Comparison of ENCODE assay signal across 8 mouse cellular contexts in genomic region chr11:70024151-70024514, GRCm38 (mm10). TPM values are rescaled to one million over a fixed set of nuclear protein-coding genes. Genes with fewer than 3 reads are reported as not detected.
DNase-seq lines count a peak whose midpoint lies in the region; ATAC-seq and TF ChIP-seq lines count a peak whose summit lies in the region.

No protein-coding gene starts in this region.

- no peaks in the 10 kb centered on the region for H3K27me3 ChIP-seq in lung, postnatal 0 days (replicated peaks; ENCODE audit: insufficient read depth, low read length)
- H3K27me3 ChIP-seq in liver, embryonic 14.5 days (ENCODE audit: control insufficient read depth, insufficient read depth, low read length), result peaks cover 27% of the 10 kb centered on the region

- WGBS in lung, postnatal 0 days, result 18% methylated on average over 6 of the region's 6 CpGs
- WGBS in liver, embryonic 14.5 days (ENCODE audit: insufficient replicate concordance), result 22% methylated on average over 6 of the region's 6 CpGs

- H3K27ac ChIP-seq in lung, postnatal 0 days (ENCODE audit: low read length), result no peak overlapping the region
- H3K27ac ChIP-seq in liver, embryonic 14.5 days, result no peak overlapping the region

- H3K9ac ChIP-seq in lung, postnatal 0 days (replicated peaks; ENCODE audit: low read depth), result no peak overlapping the region
- H3K9ac ChIP-seq in liver, embryonic 14.5 days (replicated peaks), result no peak overlapping the region

- no peak for TF ChIP-seq CTCF in lung, postnatal 0 days (IDR thresholded peaks at IDR 0.05)
- no peak for TF ChIP-seq CTCF in liver, embryonic 14.5 days (IDR thresholded peaks at IDR 0.05; ENCODE audit: low read depth)

- H3K4me2 ChIP-seq in lung, postnatal 0 days (replicated peaks; ENCODE audit: low read depth, low read length), result peak overlapping the region; percentile 40
- H3K4me2 ChIP-seq in liver, embryonic 14.5 days (ENCODE audit: low read depth), result peak overlapping the region; percentile 41

- DNase-seq in cerebellum, adult 9-10 months, result peak; percentile 48
- DNase-seq in cerebellum, postnatal 25 days, result no peak
- DNase-seq in lung, postnatal 0 days (ENCODE audit: low spot score), result no peak
- no peak for DNase-seq in lung, postnatal 14 days
- DNase-seq in liver, embryonic 14.5 days (ENCODE audit: low read depth in 3 of 3, low spot score in 3 of 3), result no peak
- no peak for DNase-seq in urinary bladder, postnatal 4 days (ENCODE audit: low spot score in 2 of 2)
- DNase-seq in gastrocnemius, adult 8-10 months (ENCODE audit: low spot score in 2 of 2), result no peak

- no peak for ATAC-seq in lung, postnatal 0 days
- ATAC-seq in liver, embryonic 14.5 days (ENCODE audit: insufficient read depth), result no peak
- ATAC-seq in CD4-positive, CD25-positive, alpha-beta regulatory T cell, adult 4 months, result no peak

- peak overlapping the region; percentile 6; the same call in 1 of the 2 replicates for H3K4me3 ChIP-seq in lung, postnatal 0 days (ENCODE audit: low read depth, low read length)
- H3K4me3 ChIP-seq in liver, embryonic 14.5 days (ENCODE audit: insufficient read depth in 1 of 2, low read depth in 2 of 2, low read length in 2 of 2), result no peak overlapping the region

- H3K4me1 ChIP-seq in lung, postnatal 0 days (ENCODE audit: insufficient read depth, low read depth, low read length), result peaks cover 10% of the 10 kb centered on the region; the same call in 1 of the 2 replicates
- H3K4me1 ChIP-seq in liver, embryonic 14.5 days (replicated peaks; ENCODE audit: control insufficient read depth in 2 of 2, insufficient read depth in 2 of 2, low read length in 1 of 2), result peaks cover 6 to 21% of the 10 kb centered on the region in 2 experiments

- no peaks in the 10 kb centered on the region for H3K36me3 ChIP-seq in lung, postnatal 0 days (ENCODE audit: insufficient read depth, low read length)
- no peaks in the 10 kb centered on the region for H3K36me3 ChIP-seq in liver, embryonic 14.5 days (replicated peaks; ENCODE audit: control insufficient read depth, insufficient read depth, low read depth)

- TF ChIP-seq EP300 in lung, postnatal 0 days (IDR thresholded peaks at IDR 0.05), result no peak
- TF ChIP-seq EP300 in liver, embryonic 14.5 days (IDR thresholded peaks at IDR 0.05; ENCODE audit: low read depth), result no peak

- H3K9me3 ChIP-seq in lung, postnatal 0 days (ENCODE audit: low read length), result no peaks in the 10 kb centered on the region
- no peaks in the 10 kb centered on the region for H3K9me3 ChIP-seq in liver, embryonic 14.5 days (ENCODE audit: control insufficient read depth, low read length)

RNA-seq across cellular contexts. Expression of gene Dlg4, which starts 7.4 kb away (rescaled TPM):
- polyA plus RNA-seq in lung, postnatal 0 days (2015; fragmentation: Nextera tagmentation; extraction: Ambion mirVana), result 2.0 and 2.1 TPM in 2 replicates
- 1.5 and 1.9 TPM in 2 replicates for polyA plus RNA-seq in liver, embryonic 14.5 days (2012; rRNA removed)
- polyA plus RNA-seq in liver, embryonic 14.5 days (2014; fragmentation: Nextera tagmentation; extraction: Ambion mirVana), result 0.33 and 0.54 TPM in 2 replicates
- polyA plus RNA-seq in CD4-positive, CD25-positive, alpha-beta regulatory T cell, adult 4 months (2017; shearing (Covaris generic)), result 10 to 100 TPM in 1 of 2 experiments, 1 to 10 TPM in 1; 9.4 to 17.1 TPM
- total RNA-seq in gastrocnemius, adult 8-10 months (2022), result 1 to 10 TPM; 3.3 to 6.9 (median 4.2) TPM

RNA-seq across cellular contexts. Expression of gene Acadvl, which starts 8.9 kb away (rescaled TPM):
- 92.0 and 95.2 TPM in 2 replicates for polyA plus RNA-seq in lung, postnatal 0 days (2015; fragmentation: Nextera tagmentation; extraction: Ambion mirVana)
- polyA plus RNA-seq in liver, embryonic 14.5 days (2012; rRNA removed), result 27.8 and 40.6 TPM in 2 replicates
- 84.1 and 98.1 TPM in 2 replicates for polyA plus RNA-seq in liver, embryonic 14.5 days (2014; fragmentation: Nextera tagmentation; extraction: Ambion mirVana)
- 100 to 1,000 TPM; 124 to 181 TPM for polyA plus RNA-seq in CD4-positive, CD25-positive, alpha-beta regulatory T cell, adult 4 months (2017; shearing (Covaris generic))
- total RNA-seq in gastrocnemius, adult 8-10 months (2022), result 100 to 1,000 TPM; 288 to 338 (median 299) TPM

RNA-seq across cellular contexts. Expression of gene Dvl2, which starts 23.7 kb away (rescaled TPM):
- polyA plus RNA-seq in lung, postnatal 0 days (2015; fragmentation: Nextera tagmentation; extraction: Ambion mirVana), result 14.6 and 15.1 TPM in 2 replicates
- 4.2 and 4.6 TPM in 2 replicates for polyA plus RNA-seq in liver, embryonic 14.5 days (2012; rRNA removed)
- polyA plus RNA-seq in liver, embryonic 14.5 days (2014; fragmentation: Nextera tagmentation; extraction: Ambion mirVana), result 3.4 and 4.2 TPM in 2 replicates
- polyA plus RNA-seq in CD4-positive, CD25-positive, alpha-beta regulatory T cell, adult 4 months (2017; shearing (Covaris generic)), result 1 to 10 TPM; 4.0 to 4.6 TPM
- 1 to 10 TPM; 3.8 to 5.2 (median 4.5) TPM for total RNA-seq in gastrocnemius, adult 8-10 months (2022)

RNA-seq across cellular contexts. Expression of gene Phf23, which starts 28.6 kb away (rescaled TPM):
- polyA plus RNA-seq in lung, postnatal 0 days (2015; fragmentation: Nextera tagmentation; extraction: Ambion mirVana), result 57.5 and 61.3 TPM in 2 replicates
- 10.8 and 14.8 TPM in 2 replicates for polyA plus RNA-seq in liver, embryonic 14.5 days (2012; rRNA removed)
- polyA plus RNA-seq in liver, embryonic 14.5 days (2014; fragmentation: Nextera tagmentation; extraction: Ambion mirVana), result 11.9 and 12.1 TPM in 2 replicates
- 10 to 100 TPM; 41.3 to 43.5 TPM for polyA plus RNA-seq in CD4-positive, CD25-positive, alpha-beta regulatory T cell, adult 4 months (2017; shearing (Covaris generic))
- 10 to 100 TPM; 20.5 to 28.5 (median 23.0) TPM for total RNA-seq in gastrocnemius, adult 8-10 months (2022)

RNA-seq across cellular contexts. Expression of gene Asgr1, which starts 29.8 kb away (rescaled TPM):
- polyA plus RNA-seq in lung, postnatal 0 days (2015; fragmentation: Nextera tagmentation; extraction: Ambion mirVana), result 0.81 TPM in 2 replicates
- 1.3 TPM in 2 replicates for polyA plus RNA-seq in liver, embryonic 14.5 days (2012; rRNA removed)
- polyA plus RNA-seq in liver, embryonic 14.5 days (2014; fragmentation: Nextera tagmentation; extraction: Ambion mirVana), result 2.6 and 4.1 TPM in 2 replicates
- polyA plus RNA-seq in CD4-positive, CD25-positive, alpha-beta regulatory T cell, adult 4 months (2017; shearing (Covaris generic)), result not detected
- total RNA-seq in gastrocnemius, adult 8-10 months (2022), result not detected
